Mouse (Mus musculus) cerebellum, adult 8-10 months (tissue): ENCODE measurements around the gene Gnao1.

Source experiments
- DNase-seq: peaks from one replicate; pipeline ENCODE4 v3.0.0; 2022

Gnao1 gene

GRCm38 (mm10) chr8:93845186-93845585, 35.4 kb downstream of the Gnao1 start:
- peak; percentile 77 for DNase-seq

- DNase-seq: no peak
These were observed 42.4 kb downstream of the Gnao1 start for GRCm38 (mm10) chr8:93852087-93852645.

DNA sequence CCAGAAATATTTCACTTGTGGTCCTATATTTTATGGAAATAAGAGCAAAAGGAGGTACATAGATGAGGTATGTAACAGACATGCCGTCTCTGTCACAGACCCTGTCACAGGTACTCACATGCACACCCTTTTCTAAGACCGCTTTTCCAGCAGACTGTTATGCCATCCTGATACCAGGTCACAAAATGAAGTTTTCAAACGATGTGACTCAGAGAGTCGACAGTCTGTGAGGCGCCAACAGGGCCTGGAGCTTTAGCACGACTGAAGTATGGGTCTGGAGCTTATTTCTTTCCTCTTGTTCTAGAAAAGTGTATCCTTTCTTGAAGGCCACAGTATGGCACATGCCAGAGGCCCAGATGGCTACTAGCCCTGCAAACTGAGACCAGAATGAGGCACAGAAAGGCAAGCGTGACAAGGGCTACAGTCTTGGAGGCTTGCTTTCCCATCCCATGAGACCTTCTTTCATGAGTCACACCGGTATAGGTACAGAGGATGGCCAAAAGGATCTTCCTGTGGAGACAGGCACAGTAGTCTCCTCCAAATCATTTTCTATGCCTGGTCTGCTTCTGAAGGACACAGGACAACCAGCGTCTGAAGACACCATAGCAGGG, 43.2 kb downstream of the Gnao1 start:
- no peak for DNase-seq

DNA sequence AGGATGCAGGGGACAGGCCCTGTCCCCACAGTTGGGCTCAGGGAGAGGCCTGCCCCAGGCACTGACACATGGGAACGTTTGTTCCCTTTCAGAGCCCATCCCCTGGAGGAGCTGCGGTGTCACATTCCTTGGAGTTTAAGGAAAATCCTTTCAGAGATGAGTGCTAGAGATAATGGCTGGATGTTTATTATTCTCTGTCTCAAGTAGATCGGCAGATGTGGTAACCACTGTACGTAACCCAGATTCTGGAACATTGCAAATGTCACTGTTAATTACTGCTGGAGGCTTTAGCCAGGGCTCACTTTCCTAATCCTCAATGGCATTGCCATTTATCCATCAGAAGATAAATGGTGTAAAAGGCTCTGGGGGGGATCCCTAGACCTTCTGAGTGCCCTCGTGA, 44.9 kb downstream of the Gnao1 start:
- DNase-seq: no peak

- no peak for DNase-seq
These were observed 45.5 kb downstream of the Gnao1 start for GRCm38 (mm10) chr8:93855272-93855671.

DNA sequence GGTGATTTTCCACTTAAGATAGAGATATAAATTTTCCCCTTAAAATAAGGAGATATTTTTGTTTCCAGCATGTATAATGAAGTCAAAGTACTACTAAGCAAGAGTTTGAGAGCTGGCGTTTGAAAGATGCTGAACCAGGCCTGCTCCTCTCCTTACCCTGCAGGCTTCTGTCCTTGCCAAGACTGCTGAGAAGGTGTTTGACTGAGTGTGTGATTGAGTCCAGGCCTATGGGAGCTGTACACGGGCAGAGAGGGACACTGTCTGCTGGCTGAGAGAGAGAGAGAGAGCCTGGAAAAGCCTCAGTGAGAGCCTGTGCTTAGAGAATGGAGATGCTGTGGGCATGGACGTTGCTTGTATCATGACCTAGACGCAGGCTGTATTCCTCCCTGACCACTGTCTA, 47.4 kb downstream of the Gnao1 start:
- DNase-seq: no peak

DNA sequence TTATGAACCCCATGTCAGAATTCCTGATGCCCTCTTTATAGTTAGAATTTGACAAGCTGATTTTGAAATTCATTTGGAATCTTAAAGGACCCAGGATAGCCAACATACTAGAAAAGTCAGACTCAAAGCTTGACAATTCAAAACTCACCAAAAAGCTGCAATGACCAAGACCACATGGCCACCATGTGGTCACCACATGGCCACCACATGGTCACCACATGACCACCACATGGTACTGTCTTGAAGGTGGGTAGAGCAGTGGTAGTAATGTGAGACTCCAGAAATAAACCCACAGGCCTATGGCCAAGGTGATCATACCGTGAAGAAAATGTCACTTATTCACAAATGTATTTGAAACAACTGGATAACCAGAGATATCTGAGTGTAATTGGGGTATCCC, 48.5 kb downstream of the Gnao1 start:
- no peak for DNase-seq

DNA sequence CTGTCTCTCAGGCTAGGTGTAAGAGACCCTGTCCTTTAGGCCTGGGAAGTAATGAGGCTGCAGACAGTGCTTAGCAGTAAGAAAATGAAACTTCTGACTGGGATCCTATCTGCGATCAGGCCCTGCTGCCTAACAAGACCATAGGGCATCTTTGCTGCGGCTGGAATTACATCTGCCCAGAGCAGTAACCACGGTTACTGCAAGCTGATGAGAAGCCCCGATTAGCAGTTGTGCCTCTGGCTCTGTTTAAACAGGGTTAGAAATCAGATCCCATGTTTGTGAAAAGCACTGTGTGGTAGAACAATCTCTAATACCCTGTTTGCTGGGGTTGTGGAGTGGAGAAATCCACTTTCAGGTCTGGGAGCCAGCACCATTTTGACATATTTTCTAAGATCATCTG, 50.3 kb downstream of the Gnao1 start:
- no peak for DNase-seq

GRCm38 (mm10) chr8:93864064-93864463, 54.3 kb downstream of the Gnao1 start:
- DNase-seq: no peak

DNA sequence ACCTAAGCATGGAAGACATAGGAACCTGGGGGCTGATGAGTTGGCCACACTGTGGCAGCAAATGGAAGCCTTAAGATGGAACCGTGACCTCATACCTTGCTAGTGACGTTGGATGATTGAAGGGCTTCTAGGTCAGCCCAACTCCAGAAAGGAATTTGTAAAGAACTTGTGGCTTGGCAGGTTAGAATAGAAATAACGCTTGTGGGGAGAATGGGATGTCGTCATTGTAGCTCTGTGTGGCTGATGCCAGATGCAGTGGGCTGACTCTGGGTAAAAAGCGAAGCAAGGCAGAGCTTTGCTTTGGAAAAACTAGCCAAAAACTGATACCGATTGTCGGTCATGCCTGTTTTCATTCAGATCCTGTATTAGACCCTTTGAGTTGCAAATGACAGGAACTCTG, 56.5 kb downstream of the Gnao1 start:
- DNase-seq: no peak

GRCm38 (mm10) chr8:93868486-93869221, 58.9 kb downstream of the Gnao1 start:
- DNase-seq: no peak

DNA sequence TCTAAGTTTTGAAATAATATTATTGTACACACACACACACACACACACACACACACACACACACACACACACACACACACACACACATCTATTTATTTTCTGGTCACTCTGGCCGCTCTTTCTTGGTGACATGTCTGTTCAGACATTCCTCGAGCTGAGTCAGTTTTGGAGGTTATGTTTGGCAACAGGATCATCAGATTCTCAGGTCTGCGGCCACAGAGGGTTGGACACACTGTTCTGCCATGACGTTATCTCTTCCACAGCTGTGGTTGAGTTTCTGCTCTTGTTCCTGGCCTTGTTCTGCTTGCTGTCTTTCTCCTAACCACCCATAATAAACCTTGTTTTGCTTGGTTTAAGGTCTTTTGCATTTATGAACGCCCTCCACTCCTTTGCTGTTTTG, 61.5 kb downstream of the Gnao1 start:
- no peak for DNase-seq

DNA sequence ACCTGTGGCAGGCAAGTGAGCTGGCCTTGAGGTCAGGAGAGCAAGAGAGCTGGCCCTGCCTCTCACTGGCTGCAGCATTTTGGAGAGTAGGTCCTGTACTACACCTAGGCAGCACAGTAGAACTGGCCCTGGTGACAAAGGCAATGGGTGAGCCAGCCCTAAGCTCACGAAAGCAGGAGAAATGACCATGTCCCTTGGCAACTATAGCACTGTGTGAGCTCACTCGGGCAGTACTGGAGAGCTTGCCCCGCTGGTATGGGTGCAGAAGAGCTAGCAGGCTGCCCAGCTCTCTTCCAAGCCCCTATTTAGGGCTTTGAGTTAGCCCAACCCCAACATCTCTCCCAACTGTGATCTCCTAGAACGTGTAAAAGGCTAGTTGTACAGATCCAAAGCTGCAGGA, 68.6 kb downstream of the Gnao1 start:
- no peak for DNase-seq

GRCm38 (mm10) chr8:93879966-93880365, 70.2 kb downstream of the Gnao1 start:
- DNase-seq: peak; percentile 47

DNA sequence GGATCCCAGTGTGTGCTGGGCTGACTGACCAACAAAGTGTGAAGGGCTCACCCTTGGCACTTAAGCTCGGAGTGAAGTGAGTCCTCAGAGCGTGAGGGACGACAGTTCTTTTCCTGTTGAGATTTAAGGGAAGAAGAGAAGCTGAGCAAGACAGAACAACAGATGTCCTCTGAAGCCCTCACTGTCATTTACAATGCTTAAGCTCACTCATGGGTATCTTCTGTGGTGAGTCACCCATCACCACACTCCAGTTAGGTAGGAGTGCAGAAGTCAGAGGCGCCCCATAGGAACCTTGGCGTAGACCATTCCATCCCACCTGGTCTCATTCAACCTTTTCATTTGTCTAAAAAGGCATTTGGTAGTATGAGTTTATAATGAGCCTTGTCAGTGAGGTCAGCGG, 71.6 kb downstream of the Gnao1 start:
- DNase-seq: no peak

- DNase-seq: no peak
These were observed 73.5 kb downstream of the Gnao1 start for GRCm38 (mm10) chr8:93883241-93883640.

- no peak for DNase-seq
These were observed 74.0 kb downstream of the Gnao1 start for GRCm38 (mm10) chr8:93883771-93884170.

DNA sequence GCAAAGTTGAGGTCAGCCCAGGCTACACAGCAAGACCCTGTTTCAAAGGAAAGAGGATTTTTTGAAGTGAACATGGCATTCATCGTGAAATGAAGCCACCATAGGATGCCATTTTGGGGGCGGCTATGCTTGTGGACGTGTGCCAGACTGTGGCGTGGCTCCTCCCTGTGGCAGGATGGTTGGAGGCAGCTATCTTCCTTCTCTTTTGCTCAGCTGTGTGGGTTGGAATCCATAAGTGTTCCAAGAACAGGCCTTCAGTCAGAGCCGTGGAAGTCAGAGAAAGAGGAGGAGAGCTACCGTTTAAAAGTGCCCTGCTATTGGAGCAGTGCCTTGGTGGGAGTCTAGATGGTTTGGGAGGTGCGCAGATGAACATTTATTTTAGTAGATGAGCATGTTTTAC, 74.5 kb downstream of the Gnao1 start:
- no peak for DNase-seq

GRCm38 (mm10) chr8:93886181-93886580, 76.4 kb downstream of the Gnao1 start:
- no peak for DNase-seq

GRCm38 (mm10) chr8:93888150-93888676, 78.4 kb downstream of the Gnao1 start:
- no peak for DNase-seq

DNA sequence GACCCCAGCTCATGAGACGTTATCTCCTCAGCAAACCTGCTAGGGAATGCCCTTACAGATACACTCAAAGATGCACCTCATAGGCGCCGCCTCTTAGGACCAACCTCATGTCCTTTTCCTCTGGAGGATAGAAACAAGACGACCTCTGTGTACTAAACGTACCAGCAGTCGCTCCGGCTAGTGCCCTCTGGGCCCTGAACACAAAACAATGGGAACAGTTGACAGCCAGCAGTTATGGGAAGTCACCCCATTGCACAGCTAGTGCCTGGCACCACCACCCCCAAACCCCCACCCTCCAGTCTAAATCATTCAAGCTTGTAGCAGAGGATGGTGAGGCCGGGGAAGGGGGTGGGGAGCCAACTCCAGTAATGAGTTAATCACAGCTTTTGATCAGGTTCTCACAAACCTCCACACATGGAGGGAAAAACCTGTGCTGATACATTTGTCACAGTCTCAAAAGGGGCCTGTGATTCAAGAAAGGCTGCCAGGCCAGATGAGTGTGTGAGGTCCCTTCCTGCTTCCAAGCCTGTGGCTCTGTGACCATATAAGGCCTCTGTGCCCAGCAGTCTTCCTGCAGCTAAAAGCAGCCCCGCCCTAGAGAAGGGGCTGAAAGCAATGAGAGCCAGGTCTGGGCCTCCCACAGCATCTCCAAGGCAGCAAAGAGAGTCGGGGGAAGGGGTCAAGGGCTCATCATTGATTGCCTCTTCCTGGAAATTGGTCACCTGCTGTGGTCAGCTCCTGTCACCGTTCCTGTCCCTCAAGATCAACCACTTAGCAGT, 79.1 kb downstream of the Gnao1 start:
- DNase-seq: no peak

DNA sequence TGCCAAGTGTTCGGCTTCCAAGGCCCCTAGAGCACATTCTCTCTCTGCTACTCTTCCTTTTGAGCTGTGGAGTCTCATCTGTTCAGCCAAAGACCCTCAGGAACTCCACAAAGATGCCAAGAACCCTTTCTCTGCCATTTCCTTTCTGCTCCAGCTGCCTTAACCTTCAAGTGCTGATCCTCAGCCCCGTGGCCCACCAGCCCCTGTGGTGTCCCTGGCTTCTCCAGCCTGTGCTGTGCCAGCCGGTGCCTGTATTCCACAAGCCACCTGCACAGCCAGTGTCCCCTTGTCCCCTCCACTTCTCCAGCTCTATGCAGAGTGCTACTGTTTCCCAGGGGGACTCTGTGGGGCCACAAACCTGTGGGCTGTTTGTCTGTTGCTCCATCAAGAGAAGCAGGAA, 83.8 kb downstream of the Gnao1 start:
- DNase-seq: no peak

DNA sequence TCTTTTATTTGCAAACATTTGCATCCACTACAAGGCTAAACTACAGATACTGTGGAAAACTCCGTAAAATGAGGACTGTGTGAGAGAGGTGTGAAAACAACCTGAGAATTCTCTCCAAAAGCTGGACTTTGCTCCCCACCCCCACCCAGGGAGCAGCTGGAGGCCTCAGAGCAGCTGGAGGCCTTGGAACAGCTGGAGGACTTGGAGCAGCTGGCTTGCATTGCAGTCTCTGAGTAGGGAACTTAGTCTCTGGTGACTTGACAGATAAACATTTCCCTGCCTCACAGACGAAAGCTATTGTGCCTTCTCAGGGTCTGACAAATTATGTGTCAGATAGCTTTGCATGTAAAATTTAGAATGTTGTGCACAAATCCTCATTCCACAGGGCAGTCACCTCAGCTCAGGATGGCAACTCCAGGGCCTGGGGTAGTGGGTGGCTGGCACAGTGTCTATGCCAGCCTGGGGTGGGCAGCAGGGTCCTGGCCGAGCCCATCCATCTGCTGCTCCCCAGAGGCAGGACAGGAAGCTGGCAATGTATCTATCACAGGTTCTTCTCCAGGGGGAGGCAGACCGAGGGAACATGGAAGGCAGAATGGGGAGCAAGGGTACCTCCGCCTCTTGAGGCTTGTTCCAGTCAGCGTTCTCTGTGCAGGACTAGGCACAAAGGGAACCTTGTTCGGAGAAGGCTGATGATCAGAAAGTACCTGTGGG, 87.2 kb downstream of the Gnao1 start:
- no peak for DNase-seq
